ENCODE assay signal across 8 mouse cellular contexts in the genomic region with DNA sequence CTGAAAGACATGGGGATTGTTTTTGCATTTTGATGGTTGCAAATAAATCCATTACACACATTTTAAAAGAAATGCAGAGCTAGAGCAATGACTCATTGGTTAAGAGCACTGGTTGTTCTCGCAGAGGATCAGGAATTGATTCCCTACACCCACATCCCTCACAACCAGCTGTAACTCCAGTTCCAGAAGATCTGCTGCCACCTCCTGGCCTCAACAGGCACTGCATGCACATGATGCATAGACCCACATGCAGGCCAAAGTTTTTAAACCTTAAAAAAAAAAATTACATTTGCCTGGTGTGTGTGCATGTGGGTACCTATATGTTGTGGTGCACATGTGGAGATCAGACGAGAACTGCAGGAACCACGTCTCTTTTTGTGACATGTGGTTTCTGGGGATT. TPM values are rescaled to one million over a fixed set of nuclear protein-coding genes. Genes with fewer than 3 reads are reported as not detected.
A peak's percentile ranks its signal among the peaks of the same experiment; 100 is the strongest.
DNase-seq lines count a peak whose midpoint lies in the region; ATAC-seq lines count a peak whose summit lies in the region.

No protein-coding gene starts in this region.

- H3K27me3 ChIP-seq in forebrain, embryonic 14.5 days (replicated peaks; ENCODE audit: control insufficient read depth, insufficient read depth, low read length) = no peaks in the 10 kb centered on the region
- H3K27me3 ChIP-seq in forebrain, embryonic 12.5 days = no peaks in the 10 kb centered on the region; the same call in 1 of the 2 replicates
- no peaks in the 10 kb centered on the region for H3K27me3 ChIP-seq in midbrain, embryonic 10.5 days (ENCODE audit: low read depth, poor library complexity, severe bottlenecking)
- no peaks in the 10 kb centered on the region for H3K27me3 ChIP-seq in midbrain, embryonic 13.5 days

- no peaks in the 10 kb centered on the region for H3K36me3 ChIP-seq in forebrain, embryonic 14.5 days (ENCODE audit: control insufficient read depth, insufficient read depth, low read length)
- no peaks in the 10 kb centered on the region for H3K36me3 ChIP-seq in forebrain, embryonic 12.5 days (replicated peaks)
- H3K36me3 ChIP-seq in midbrain, embryonic 10.5 days = no peaks in the 10 kb centered on the region
- no peaks in the 10 kb centered on the region for H3K36me3 ChIP-seq in midbrain, embryonic 13.5 days

- peak; percentile 31 for DNase-seq in forebrain, embryonic 14.5 days (ENCODE audit: low spot score)
- peak; percentile 21 for DNase-seq in midbrain, embryonic 10.5 days (ENCODE audit: low spot score)
- DNase-seq in brain, adult 2 months (ENCODE audit: low read depth, low spot score) = peak; percentile 16
- DNase-seq in kidney, postnatal 36 days = peak; percentile 39 to 79
- peak; percentile 16 for DNase-seq in right cerebral cortex, postnatal 14 days
- DNase-seq in layer of hippocampus, adult 9-10 months (ENCODE audit: low spot score) = no peak

- no peak overlapping the region for H3K4me3 ChIP-seq in forebrain, embryonic 14.5 days (ENCODE audit: low read depth, low read length)
- H3K4me3 ChIP-seq in forebrain, embryonic 12.5 days (replicated peaks) = no peak overlapping the region
- no peak overlapping the region for H3K4me3 ChIP-seq in midbrain, embryonic 10.5 days
- H3K4me3 ChIP-seq in midbrain, embryonic 13.5 days (replicated peaks) = no peak overlapping the region

- ATAC-seq in forebrain, embryonic 14.5 days = no peak
- ATAC-seq in forebrain, embryonic 12.5 days (ENCODE audit: low FRiP score) = no peak
- no peak for ATAC-seq in midbrain, embryonic 13.5 days

- H3K27ac ChIP-seq in forebrain, embryonic 14.5 days (ENCODE audit: low read depth, low read length) = no peak overlapping the region
- H3K27ac ChIP-seq in forebrain, embryonic 12.5 days = no peak overlapping the region
- no peak overlapping the region for H3K27ac ChIP-seq in midbrain, embryonic 10.5 days (replicated peaks)
- no peak overlapping the region for H3K27ac ChIP-seq in midbrain, embryonic 13.5 days

- H3K4me2 ChIP-seq in forebrain, embryonic 14.5 days (ENCODE audit: low read length) = no peak overlapping the region
- no peak overlapping the region for H3K4me2 ChIP-seq in forebrain, embryonic 12.5 days
- H3K4me2 ChIP-seq in midbrain, embryonic 13.5 days (replicated peaks) = no peak overlapping the region

- no peaks in the 10 kb centered on the region for H3K9me3 ChIP-seq in forebrain, embryonic 14.5 days (replicated peaks; ENCODE audit: control insufficient read depth, low read length)
- no peaks in the 10 kb centered on the region for H3K9me3 ChIP-seq in forebrain, embryonic 12.5 days
- H3K9me3 ChIP-seq in midbrain, embryonic 10.5 days (replicated peaks) = no peaks in the 10 kb centered on the region
- no peaks in the 10 kb centered on the region for H3K9me3 ChIP-seq in midbrain, embryonic 13.5 days

- H3K9ac ChIP-seq in forebrain, embryonic 14.5 days (ENCODE audit: low read length) = no peak overlapping the region
- H3K9ac ChIP-seq in forebrain, embryonic 12.5 days = no peak overlapping the region
- no peak overlapping the region for H3K9ac ChIP-seq in midbrain, embryonic 13.5 days (replicated peaks)

- no peaks in the 10 kb centered on the region for H3K4me1 ChIP-seq in forebrain, embryonic 14.5 days (ENCODE audit: control insufficient read depth, insufficient read depth, low read length)
- no peaks in the 10 kb centered on the region for H3K4me1 ChIP-seq in forebrain, embryonic 12.5 days
- H3K4me1 ChIP-seq in midbrain, embryonic 10.5 days = peaks cover under 1% of the 10 kb centered on the region; the same call in 1 of the 2 replicates
- no peaks in the 10 kb centered on the region for H3K4me1 ChIP-seq in midbrain, embryonic 13.5 days (replicated peaks)

- 74% methylated on average over 3 of the region's 3 CpGs for WGBS in forebrain, embryonic 14.5 days
- 75% methylated on average over 3 of the region's 3 CpGs for WGBS in forebrain, embryonic 12.5 days
- WGBS in midbrain, embryonic 10.5 days = 74% methylated on average over 3 of the region's 3 CpGs
- 76% methylated on average over 3 of the region's 3 CpGs for WGBS in midbrain, embryonic 13.5 days

RNA-seq across cellular contexts. Expression of gene Asgr2, which starts 17.7 kb away (rescaled TPM):
- not detected in 2 replicates for polyA plus RNA-seq in forebrain, embryonic 14.5 days (2014; fragmentation: Nextera tagmentation; extraction: Ambion mirVana)
- not detected in 2 replicates for polyA plus RNA-seq in forebrain, embryonic 12.5 days (2016; fragmentation: Nextera tagmentation; extraction: Ambion mirVana)
- polyA plus RNA-seq in midbrain, embryonic 10.5 days (2016; fragmentation: Nextera tagmentation; extraction: Ambion mirVana) = not detected in 2 replicates
- not detected in 2 replicates for polyA plus RNA-seq in midbrain, embryonic 13.5 days (2015; fragmentation: Nextera tagmentation; extraction: Ambion mirVana)

RNA-seq across cellular contexts. Expression of gene Mgl2, which starts 20.0 kb away (rescaled TPM):
- 0.72 and 1.1 TPM in 2 replicates for polyA plus RNA-seq in forebrain, embryonic 14.5 days (2014; fragmentation: Nextera tagmentation; extraction: Ambion mirVana)
- not detected in 2 replicates for polyA plus RNA-seq in forebrain, embryonic 12.5 days (2016; fragmentation: Nextera tagmentation; extraction: Ambion mirVana)
- polyA plus RNA-seq in midbrain, embryonic 10.5 days (2016; fragmentation: Nextera tagmentation; extraction: Ambion mirVana) = 0.12 TPM in 1 of 2 replicates, not detected in the other
- polyA plus RNA-seq in midbrain, embryonic 13.5 days (2015; fragmentation: Nextera tagmentation; extraction: Ambion mirVana) = 0.39 and 0.66 TPM in 2 replicates

RNA-seq across cellular contexts. Expression of gene Clec10a, which starts 45.9 kb away (rescaled TPM):
- polyA plus RNA-seq in forebrain, embryonic 14.5 days (2014; fragmentation: Nextera tagmentation; extraction: Ambion mirVana) = 0.63 and 0.97 TPM in 2 replicates
- polyA plus RNA-seq in forebrain, embryonic 12.5 days (2016; fragmentation: Nextera tagmentation; extraction: Ambion mirVana) = 0.17 and 0.33 TPM in 2 replicates
- 0.35 and 0.61 TPM in 2 replicates for polyA plus RNA-seq in midbrain, embryonic 10.5 days (2016; fragmentation: Nextera tagmentation; extraction: Ambion mirVana)
- polyA plus RNA-seq in midbrain, embryonic 13.5 days (2015; fragmentation: Nextera tagmentation; extraction: Ambion mirVana) = 0.59 TPM in 2 replicates

RNA-seq across cellular contexts. Expression of gene Asgr1, which starts 56.3 kb away (rescaled TPM):
- 2.0 and 2.1 TPM in 2 replicates for polyA plus RNA-seq in forebrain, embryonic 14.5 days (2014; fragmentation: Nextera tagmentation; extraction: Ambion mirVana)
- 0.63 and 0.75 TPM in 2 replicates for polyA plus RNA-seq in forebrain, embryonic 12.5 days (2016; fragmentation: Nextera tagmentation; extraction: Ambion mirVana)
- 0.58 and 0.73 TPM in 2 replicates for polyA plus RNA-seq in midbrain, embryonic 10.5 days (2016; fragmentation: Nextera tagmentation; extraction: Ambion mirVana)
- 0.97 and 1.1 TPM in 2 replicates for polyA plus RNA-seq in midbrain, embryonic 13.5 days (2015; fragmentation: Nextera tagmentation; extraction: Ambion mirVana)
